Mouse (Mus musculus) heart, adult 8-10 months (tissue): ENCODE measurements at regions not wholly inside any gene's neighbourhood (a gene's known extent, or its start where the extent isn't known, plus 50 kb on each side); places are given as distances from the start of the nearest gene placed in this dataset.
"Not testable (repeated sequence)": the region's sequence is repeated elsewhere in the genome, so short reads cannot be mapped to it uniquely, and the experiment has no call there.

Experiments
- DNase-seq: peaks from one replicate; pipeline ENCODE4 v3.0.0; 2022; ENCODE audit warnings: low spot score

- no peak for DNase-seq
Measured at GRCm38 (mm10) chr5:91755958-91756357, 206.9 kb downstream of the Rchy1 start.

DNA sequence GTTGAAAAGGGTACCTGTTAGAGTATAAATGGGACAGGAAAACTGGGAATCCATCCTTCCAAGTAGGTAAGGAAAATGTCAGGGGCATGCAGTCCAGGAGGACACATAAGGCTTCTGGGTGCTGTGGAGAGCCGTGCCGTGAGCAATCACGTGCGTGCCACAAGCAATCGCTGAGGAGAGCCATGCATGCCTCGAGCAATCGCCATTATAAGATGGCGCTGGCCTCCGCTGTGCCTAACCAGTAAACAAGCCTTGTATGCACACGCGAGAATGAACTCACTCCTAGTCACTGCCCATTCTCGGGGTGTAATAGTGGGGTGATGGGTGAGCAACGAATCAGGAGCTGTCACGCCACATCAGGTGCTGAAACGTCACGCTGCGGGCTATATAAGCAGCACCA lies 210.0 kb downstream of the Rchy1 start:
- not testable (repeated sequence) for DNase-seq

GRCm38 (mm10) chr5:91751168-91751567 lies 211.7 kb downstream of the Rchy1 start:
- no peak for DNase-seq

- no peak for DNase-seq
Measured at GRCm38 (mm10) chr5:91746077-91746476, 216.8 kb downstream of the Rchy1 start.

DNA sequence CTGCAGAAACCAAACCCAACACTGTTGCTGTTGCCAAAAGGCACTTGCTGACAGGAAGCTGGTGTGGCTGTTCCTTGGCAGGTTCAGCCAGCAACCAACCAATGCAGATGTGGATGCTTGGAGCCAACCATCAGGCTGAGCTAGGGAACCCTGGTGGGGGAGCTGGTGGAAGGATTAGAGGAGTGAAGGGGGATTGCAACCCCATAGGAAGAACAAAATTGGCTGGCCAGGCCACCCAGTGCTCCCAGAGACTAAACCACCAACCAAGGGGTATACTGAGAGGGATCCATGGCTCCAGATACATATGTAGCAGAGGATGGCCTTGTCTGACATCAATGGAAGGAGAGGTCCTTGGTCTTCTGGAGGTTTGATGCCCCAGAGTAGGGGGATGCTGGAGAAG lies 218.5 kb downstream of the Rchy1 start:
- no peak for DNase-seq

- DNase-seq = no peak
Measured at GRCm38 (mm10) chr5:91740159-91740537, 222.7 kb downstream of the Rchy1 start.

DNA sequence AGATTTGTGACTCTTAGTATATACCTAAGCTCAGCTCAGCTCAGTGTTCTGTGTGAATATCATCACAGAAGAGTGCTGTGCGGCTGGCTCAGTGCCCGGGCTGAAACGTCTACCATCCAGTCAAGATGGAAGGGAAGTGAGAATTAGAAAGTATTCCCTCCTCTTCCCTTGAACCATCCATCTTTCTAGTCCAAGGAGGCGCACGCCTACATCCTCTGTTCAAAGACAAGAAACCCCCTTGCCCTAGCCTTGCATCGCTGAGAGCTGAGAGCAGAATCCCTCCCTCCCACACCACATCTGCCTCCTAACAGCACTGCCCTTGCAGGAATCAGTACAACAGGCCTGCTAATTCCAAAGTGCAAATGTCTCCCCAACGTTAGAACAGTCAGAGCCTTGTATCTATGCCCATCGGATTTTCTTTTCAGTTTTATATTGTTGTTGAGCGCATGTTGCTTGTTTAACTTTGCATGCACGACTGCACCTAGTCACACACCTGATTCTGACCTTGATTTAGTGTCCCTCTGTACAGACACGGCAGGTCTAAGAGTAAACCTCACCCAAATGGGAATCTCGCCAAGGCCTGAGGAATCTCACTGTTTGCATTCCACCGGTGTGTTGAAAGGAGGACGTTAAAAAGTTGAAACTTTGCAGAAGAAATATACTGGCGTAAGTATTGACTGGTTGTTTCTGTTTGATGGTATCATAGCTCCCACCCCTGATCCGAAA lies 222.2 kb downstream of the Parm1 start:
- DNase-seq = peak; percentile 15

DNA sequence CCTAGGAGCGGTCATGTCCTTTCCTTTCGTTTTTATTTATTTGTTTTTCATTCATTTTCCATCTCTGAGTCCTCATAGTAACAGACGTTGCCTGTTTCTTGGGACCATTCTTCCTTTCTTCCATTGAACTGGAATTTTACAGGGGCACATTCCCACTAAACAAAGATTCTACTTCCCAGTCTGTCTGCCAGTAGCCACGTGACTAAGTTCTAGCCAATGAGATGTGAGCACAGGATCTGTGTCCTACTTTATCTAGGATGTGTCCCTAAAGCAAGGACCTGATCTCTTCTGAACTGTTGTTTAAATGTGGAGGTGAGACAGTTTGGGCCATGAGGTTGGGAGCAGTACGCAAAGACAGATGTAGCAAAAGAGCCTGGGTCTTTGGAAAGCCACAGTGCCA lies 214.6 kb downstream of the Parm1 start:
- no peak for DNase-seq

GRCm38 (mm10) chr5:91731155-91731554 lies 213.7 kb downstream of the Parm1 start:
- DNase-seq = no peak

- DNase-seq = no peak
Measured at GRCm38 (mm10) chr5:91729868-91730267, 212.5 kb downstream of the Parm1 start.

DNA sequence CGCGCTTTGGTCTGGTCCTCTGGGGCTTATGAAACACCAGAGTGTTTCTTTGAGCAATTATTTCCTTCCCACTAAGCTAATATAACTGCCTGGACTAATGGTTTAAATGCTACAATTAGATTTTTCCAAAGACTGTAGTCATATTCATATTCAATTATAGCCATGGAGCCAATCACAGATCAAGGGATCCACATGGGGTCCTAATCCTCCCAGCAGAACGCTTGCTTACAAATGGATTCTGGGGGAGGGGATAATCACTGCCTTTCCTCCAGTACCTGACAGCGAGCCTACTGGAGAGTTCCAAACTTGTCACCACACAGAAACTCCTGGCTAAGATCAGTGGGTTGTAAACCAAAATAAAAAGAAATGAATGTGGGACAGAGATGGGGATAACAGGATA lies 212.0 kb downstream of the Parm1 start:
- no peak for DNase-seq

- no peak for DNase-seq
Measured at GRCm38 (mm10) chr5:91727448-91727847, 210.0 kb downstream of the Parm1 start.

- no peak for DNase-seq
Measured at GRCm38 (mm10) chr5:91726118-91726500, 208.7 kb downstream of the Parm1 start.

GRCm38 (mm10) chr5:91725380-91726117 lies 208.1 kb downstream of the Parm1 start:
- DNase-seq = no peak

DNA sequence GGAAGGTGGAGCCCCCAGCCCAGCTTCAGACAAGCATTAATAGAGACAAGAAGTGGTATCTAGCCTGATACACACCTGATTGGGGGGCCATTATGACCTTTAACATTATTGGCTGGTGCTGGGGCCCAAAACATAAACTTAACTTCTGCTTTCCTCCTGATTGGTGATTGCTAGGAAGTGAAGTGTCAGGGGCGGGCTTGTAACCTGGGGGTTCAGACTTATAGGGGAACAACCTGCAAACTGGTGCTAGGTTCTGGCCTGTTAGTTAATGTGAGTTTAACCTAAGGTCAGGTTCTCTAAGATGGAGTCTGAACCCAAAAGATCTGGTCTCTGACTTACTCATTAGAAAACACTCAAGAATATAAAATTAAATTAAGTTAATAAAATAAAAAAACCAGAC lies 207.5 kb downstream of the Parm1 start:
- no peak for DNase-seq

DNA sequence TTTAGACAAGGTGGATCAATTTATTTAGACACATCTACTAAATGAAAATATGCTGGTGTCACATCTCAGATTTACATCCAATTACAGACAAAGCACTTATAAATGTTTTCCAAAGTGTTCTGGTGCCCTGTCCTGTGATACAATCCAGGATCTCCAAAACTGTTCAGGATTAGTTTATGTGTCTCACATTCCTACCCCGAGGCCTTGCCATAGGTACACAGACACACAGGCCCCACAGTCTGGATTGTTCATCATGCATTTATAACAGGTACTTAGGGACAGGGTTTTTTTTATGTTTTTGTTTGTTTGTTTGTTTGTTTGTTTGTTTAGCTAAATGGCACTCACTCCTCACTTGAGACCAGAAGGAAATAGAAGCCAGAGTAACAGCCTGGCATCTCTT lies 206.0 kb downstream of the Parm1 start:
- no peak for DNase-seq

DNA sequence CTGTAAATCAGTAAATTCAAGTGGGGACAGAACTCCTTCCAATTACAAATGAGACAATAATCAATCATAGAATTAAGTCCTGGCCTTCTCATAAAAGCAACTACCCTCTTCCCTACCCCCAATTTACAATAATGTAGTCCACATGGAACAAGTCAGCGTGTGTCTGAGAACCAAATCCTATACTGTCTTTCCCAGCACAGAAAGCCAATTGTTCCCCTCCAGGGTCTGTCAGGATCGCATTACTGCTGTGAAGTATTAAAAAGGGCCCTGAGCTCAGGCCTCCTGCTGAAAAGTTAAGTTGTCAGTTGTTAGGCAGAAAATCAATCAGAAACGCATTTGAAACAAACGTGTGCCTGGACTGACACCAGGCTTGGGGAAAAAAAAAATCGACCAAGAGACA lies 205.6 kb downstream of the Parm1 start:
- DNase-seq = no peak

DNA sequence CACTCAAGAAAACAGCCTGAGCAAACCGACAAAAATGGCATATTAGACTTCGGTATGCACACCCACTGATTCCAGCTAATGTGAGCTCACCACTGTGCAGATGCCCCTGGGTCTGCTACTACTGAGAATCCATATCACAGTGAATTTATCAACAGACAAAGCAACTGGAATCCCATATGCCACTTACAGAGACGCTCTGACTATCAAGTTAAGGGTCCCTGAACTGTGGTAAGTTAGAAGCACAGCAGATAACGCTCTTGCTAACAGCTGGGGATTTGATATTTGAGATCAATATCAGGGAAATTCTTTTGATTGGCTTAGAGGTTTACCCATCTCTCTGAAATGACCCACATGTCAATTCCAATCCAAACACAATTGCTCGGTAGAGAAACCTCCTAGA lies 205.0 kb downstream of the Parm1 start:
- DNase-seq = no peak

DNA sequence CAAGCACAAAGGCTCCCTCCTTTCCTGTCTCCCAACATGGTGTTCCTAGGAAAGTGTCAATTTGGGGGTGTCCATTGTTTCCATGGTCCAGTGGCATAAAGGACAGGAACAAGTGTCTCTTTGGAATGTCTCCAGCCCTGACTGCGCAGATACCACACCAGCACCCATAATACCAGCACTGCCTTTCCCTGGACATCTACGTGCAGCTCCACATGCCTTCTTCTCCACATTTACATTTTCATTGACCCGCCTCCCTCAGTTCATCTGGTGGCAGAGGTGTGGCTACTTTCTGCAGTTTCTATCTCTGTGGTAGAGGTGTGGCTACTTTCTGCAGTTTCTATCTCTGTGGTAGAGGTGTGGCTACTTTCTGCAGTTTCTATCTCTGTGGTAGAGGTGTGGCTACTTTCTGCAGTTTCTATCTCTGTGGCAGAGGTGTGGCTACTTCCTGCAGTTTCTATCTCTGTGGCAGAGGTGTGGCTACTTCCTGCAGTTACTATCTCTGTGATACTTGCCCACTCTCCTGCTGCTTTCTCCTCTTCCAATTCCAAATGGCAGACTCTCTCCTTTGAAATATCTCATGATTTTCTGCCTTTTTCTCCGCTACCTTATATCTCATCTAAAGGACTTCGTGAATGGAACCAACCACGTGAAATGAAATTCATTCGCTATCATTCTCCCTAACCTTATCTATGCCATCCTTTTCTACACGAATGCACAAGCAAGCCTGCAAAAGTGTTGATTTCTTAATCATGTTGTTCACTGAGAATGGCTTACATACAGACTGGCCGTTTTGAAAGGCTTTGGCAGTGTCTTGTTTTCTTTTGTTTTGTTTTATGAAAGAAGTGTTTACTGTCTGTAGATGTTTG lies 204.0 kb downstream of the Parm1 start:
- DNase-seq = no peak

DNA sequence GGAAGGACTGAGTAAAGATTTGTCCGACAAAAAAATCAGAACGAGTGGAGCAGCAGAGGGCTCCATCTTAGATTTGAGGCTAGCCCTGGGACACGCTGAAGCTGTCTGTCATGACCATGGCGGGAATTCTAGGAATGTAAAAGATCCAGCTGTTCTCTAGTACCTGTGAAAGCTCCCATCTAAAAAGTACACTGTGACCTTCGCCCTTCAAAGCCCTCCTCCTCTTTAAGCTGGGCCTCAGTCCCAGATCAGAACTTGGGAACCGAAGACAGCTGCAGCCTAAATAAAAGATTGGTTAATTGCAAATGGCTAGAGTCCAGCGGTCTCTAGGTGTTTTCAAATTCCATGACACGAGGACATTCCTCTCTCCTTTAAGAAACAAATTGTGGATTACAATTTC lies 195.6 kb downstream of the Parm1 start:
- DNase-seq = no peak

DNA sequence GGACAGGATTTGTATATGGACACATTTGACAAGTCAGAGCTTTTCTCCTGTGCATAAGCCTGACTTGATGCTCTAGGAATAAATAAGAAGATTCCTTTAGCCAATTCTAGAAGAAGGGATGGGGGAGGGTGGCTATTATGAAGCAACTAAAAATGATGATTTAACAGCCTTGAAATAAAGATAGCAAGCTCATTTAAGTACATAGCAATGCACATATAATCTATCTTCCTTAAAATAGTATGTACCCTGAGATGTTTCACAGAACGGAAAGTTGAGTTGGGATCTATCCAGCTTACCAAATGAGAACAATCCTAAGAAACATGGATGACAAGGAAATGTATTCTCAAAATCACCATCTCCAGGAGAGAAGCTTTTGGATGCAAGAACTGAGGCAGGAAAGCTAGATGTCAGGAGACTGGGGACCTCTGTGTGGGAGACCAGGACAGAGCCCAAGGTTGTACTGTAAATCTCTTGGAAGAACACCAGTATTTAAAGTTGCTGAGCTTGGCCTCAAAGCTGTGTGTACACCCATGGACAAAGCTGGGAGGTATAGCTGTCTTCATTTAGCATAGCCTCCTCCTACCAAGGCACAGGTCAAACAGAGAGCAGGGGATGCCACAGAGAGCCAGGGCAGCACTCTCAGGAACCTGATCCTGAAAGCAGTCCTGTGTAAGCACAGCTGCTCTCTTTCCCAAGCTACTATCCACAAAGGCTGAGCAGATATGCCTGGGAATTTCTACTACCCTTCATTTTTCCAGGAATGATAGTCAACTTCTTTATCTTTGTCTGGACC lies 192.3 kb downstream of the Parm1 start:
- DNase-seq = no peak

DNA sequence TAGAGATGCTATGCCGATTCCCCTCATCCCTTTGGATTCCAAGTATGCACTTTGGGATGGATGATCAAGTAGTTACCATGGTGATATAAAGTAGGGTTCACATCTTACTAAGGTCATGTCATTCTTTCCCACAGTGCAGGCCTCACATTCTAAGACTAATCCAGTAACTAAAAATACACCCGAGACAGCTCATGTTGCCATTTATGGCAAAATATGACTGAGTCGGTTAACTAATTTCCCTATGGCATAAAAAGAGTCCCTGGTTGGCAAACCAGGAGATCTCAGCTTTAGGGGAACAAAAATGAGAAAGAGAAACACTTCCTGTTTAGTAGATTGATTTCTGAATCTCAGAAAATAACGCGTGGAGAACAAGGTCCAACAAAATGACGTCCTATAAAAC lies 190.7 kb downstream of the Parm1 start:
- no peak for DNase-seq
